Mouse (Mus musculus) megakaryocyte, embryonic 14.5 days (primary cell): ENCODE data around the gene Ankmy1. TPM values are rescaled to one million over a fixed set of nuclear protein-coding genes. Genes with fewer than 3 reads are reported as not detected.
A peak's percentile ranks its signal among the peaks of the same experiment; 100 is the strongest.

ENCODE experiments used
- H3K27me3 ChIP-seq: replicated peaks from 2 replicates; pipeline ENCODE3; 2012; ENCODE audit warnings: inconsistent platforms
- H3K36me3 ChIP-seq: replicated peaks from 2 replicates; pipeline ENCODE3; 2012; ENCODE audit warnings: low read length, inconsistent platforms, mixed read lengths
- H3K4me1 ChIP-seq: 2 replicates; pipeline ENCODE4 v1.6.1; 2012; ENCODE audit warnings: inconsistent platforms
- H3K4me3 ChIP-seq: replicated peaks from 2 replicates; pipeline ENCODE3; 2012; ENCODE audit warnings: moderate library complexity, mild to moderate bottlenecking, inconsistent platforms
- H3K9me3 ChIP-seq: 2 replicates; pipeline ENCODE4 v1.6.1; 2012; ENCODE audit warnings: inconsistent platforms
- FLI1 ChIP-seq: IDR thresholded peaks from 2 replicates; pipeline ENCODE4 v1.6.1; 2012; ENCODE audit warnings: low read length, inconsistent platforms, mixed read lengths
- GATA1 ChIP-seq: IDR thresholded peaks from 3 replicates; pipeline ENCODE4 v1.6.1; 2012; ENCODE audit warnings: mixed read lengths, low read length, inconsistent platforms, borderline replicate concordance
- polyA plus RNA-seq: library from polyadenylated mRNA; stranded (reverse); fragments of >175 nt; gene quantifications from 2 replicates; pipeline ENCODE4 v1.2.3, GENCODE M21; 2012; ENCODE audit warnings: low replicate concordance; ENCODE audit not compliant: insufficient read depth

Gene Ankmy1
- polyA plus RNA-seq, 1 experiment: not detected

- peaks cover 31% of the 10 kb centered on the region for H3K27me3 ChIP-seq
Measured at GRCm38 (mm10) chr1:92905703-92906310, 3.1 kb upstream of the Ankmy1 start.

DNA sequence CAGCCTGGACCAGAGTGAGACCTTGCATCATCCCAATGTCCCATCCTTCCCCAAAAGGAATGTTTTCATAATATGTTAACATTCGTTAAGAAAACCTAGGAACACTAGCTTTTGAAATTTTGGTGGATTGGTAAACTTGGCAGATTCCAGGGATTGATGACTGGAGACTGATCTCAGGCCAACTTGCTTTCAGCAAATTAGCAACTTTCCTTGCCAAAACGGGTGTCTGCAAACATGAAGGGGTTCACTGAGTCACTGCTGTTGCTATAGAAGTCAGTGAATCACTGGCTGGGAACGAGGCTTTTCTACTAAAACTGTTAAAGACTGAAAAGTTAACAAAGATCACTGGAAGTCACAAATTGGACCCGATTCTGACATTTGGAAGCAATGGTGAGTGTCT, 921 bp upstream of the Ankmy1 start:
- no peak for TF ChIP-seq GATA1
- TF ChIP-seq FLI1: no peak
- Histone ChIP-seq H3K36me3 (peaks cover 5% of the 10 kb centered on the region), H3K4me3 (no peak overlapping the region), H3K27me3 (peaks cover 48% of the 10 kb centered on the region), H3K9me3 (peaks cover 4% of the 10 kb centered on the region; the same call in 1 of the 2 replicates), H3K4me1 (peaks cover 42% of the 10 kb centered on the region)

More at GRCm38 (mm10) chr1:92905703-92906310, 3.1 kb upstream of the Ankmy1 start:
- Histone ChIP-seq H3K9me3 (peaks cover 4% of the 10 kb centered on the region; the same call in 1 of the 2 replicates), H3K36me3 (peaks cover 5% of the 10 kb centered on the region), H3K4me1 (peaks cover 52% of the 10 kb centered on the region), H3K4me3 (peak overlapping the region; percentile 14)
- TF ChIP-seq FLI1 (no peak), GATA1 (no peak)

- peaks cover 42% of the 10 kb centered on the region for H3K27me3 ChIP-seq
- TF ChIP-seq FLI1 (no peak), GATA1 (no peak)
Measured at GRCm38 (mm10) chr1:92895089-92895488, 7.6 kb downstream of the Ankmy1 start.

DNA sequence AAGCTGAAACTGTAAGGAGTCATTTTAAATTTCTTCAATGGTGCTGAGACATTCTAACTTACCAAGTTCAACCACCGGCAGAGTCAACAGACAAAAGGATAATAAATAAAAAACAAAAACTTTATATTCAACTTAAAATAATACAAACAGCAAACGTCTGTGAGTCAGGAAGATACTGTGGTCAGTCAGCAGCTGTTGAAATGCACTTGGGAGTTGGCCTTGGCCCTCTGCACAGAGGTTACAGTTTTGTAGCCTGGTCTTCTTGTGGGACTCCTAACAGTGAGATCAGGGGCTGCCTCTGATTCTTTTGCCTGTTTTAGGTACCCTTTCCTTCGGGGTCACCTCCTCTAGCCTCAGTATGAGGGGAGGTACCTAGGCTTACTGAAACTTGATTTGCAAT, 8.8 kb downstream of the Ankmy1 start:
- H3K4me1 ChIP-seq: 0 out of 2 replicates have a peak, but pooled peaks cover 3% of the 10 kb centered on the region

More at GRCm38 (mm10) chr1:92895089-92895488, 7.6 kb downstream of the Ankmy1 start:
- H3K4me1 ChIP-seq: peaks cover 10% of the 10 kb centered on the region; the same call in 1 of the 2 replicates
- no peaks in the 10 kb centered on the region for H3K36me3 ChIP-seq
- H3K9me3 ChIP-seq: no peaks in the 10 kb centered on the region
- H3K4me3 ChIP-seq: no peak overlapping the region

GRCm38 (mm10) chr1:92892791-92893190, 9.9 kb downstream of the Ankmy1 start:
- Histone ChIP-seq H3K4me3 (no peak overlapping the region), H3K4me1 (0 out of 2 replicates have a peak, but pooled peaks cover 3% of the 10 kb centered on the region), H3K27me3 (peaks cover 47% of the 10 kb centered on the region), H3K36me3 (no peaks in the 10 kb centered on the region), H3K9me3 (no peaks in the 10 kb centered on the region)
- TF ChIP-seq GATA1 (no peak), FLI1 (no peak)

More for the DNA sequence above, 8.8 kb downstream of the Ankmy1 start:
- Histone ChIP-seq H3K36me3 (no peaks in the 10 kb centered on the region), H3K9me3 (no peaks in the 10 kb centered on the region), H3K27me3 (peaks cover 42% of the 10 kb centered on the region), H3K4me3 (no peak overlapping the region)
- TF ChIP-seq FLI1 (no peak), GATA1 (no peak)

DNA sequence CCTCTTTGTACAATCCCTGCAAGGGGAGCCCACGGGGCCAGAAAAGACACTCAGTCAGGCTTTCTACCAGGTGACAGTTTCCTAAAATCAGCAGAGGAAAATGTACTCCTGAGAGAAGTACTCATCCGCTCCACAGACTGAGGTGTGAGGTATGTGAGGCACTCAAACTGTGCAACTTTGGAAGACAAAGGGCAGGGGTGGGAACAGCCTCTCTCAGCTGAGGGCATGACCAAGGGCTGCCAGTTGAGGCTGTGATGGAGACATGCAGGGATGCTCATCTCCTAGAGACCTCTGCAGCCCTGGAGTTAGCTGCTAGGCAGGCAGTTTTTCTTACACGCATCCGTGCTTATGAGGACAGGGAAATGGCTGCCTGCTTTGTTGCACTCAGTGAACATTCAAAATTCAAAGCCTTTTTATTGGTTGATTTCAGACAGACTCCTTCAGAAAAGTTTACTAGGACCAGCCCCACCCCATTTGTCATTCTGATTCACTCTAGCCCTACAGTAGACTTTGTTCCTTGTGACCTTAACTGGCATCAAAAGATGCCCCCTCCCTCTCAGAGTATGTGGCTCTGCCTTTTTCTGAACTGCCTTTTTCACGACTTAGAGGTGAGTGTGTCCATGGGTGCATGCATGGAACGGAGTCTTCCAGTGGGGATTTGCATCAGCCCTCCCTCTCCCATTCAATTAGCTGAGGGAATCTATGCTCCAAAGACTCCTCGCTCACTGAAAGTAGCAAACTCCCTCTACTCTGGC, 13.6 kb downstream of the Ankmy1 start:
- Histone ChIP-seq H3K9me3 (no peaks in the 10 kb centered on the region), H3K27me3 (peaks cover 49% of the 10 kb centered on the region), H3K4me1 (no peaks in the 10 kb centered on the region), H3K4me3 (no peak overlapping the region), H3K36me3 (no peaks in the 10 kb centered on the region)
- TF ChIP-seq FLI1 (no peak), GATA1 (no peak)

DNA sequence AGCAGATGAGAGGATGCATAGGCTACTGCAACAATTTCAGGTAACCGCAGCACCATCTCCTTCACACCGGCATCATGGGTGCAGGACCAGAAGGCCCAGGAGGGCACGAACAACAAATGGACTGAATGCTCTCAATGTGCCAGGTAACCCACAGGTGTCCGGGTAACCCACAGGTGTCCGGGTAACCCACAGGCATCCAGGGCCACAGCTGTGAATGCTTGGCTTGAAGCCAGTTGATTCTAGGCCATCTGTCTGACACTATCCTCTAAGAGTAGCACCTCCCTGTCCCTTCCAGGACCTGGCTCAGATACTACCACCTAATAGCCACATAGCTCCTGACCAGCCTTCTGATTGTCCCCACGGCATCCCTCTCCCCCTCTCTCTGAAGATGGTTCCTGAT, 20.7 kb downstream of the Ankmy1 start:
- H3K36me3 ChIP-seq: no peaks in the 10 kb centered on the region

GRCm38 (mm10) chr1:92880101-92880500, 22.6 kb downstream of the Ankmy1 start:
- Histone ChIP-seq H3K4me1 (no peaks in the 10 kb centered on the region; the same call in 1 of the 2 replicates), H3K27me3 (peaks cover 84% of the 10 kb centered on the region), H3K9me3 (no peaks in the 10 kb centered on the region), H3K36me3 (no peaks in the 10 kb centered on the region), H3K4me3 (no peak overlapping the region)
- no peak for TF ChIP-seq FLI1
- no peak for TF ChIP-seq GATA1

More for the DNA sequence above, 20.7 kb downstream of the Ankmy1 start:
- Histone ChIP-seq H3K4me1 (no peaks in the 10 kb centered on the region; the same call in 1 of the 2 replicates), H3K9me3 (no peaks in the 10 kb centered on the region), H3K4me3 (no peak overlapping the region), H3K27me3 (peaks cover 80% of the 10 kb centered on the region)
- no peak for TF ChIP-seq GATA1
- no peak for TF ChIP-seq FLI1

DNA sequence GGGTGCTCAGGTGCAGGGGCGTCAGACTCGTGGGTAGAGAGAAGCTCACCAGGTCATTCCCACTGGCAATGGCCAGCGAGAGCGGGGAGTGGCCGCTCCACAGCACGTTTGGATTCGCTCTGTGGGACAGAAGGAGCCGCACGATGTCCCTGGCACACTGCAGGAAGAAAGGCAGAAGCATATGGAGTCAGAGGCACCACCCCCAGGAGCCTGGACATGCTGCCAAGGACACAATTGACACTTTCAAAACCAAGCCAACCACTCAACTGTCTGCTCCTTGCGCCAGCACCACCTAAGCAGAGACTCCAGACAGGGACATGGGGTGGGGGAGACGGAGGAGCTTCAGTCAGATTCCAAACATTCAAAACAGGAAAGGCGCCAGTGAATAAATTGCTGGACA, 23.4 kb downstream of the Ankmy1 start:
- Histone ChIP-seq H3K9me3 (no peaks in the 10 kb centered on the region), H3K4me3 (no peak overlapping the region), H3K4me1 (no peaks in the 10 kb centered on the region; the same call in 1 of the 2 replicates), H3K36me3 (no peaks in the 10 kb centered on the region), H3K27me3 (peaks cover 85% of the 10 kb centered on the region)
- TF ChIP-seq FLI1: no peak
- no peak for TF ChIP-seq GATA1
